Mouse (Mus musculus): Measurements from ENCODE around the gene Gosr2. TPM values are rescaled to one million over a fixed set of nuclear protein-coding genes. Genes with fewer than 3 reads are reported as not detected.

Gosr2 gene
- 10 to 100 TPM; 53.4 to 87.2 TPM for polyA plus RNA-seq (2012; fragmentation: generic; extraction: Trizol)

GRCm38 (mm10) chr11:103697565-103698176, at the start of gene Gosr2:
Gosr2 (minus strand) TSS chr11:103697898.

GRCm38 (mm10) chr11:103649301-103649982, 48.3 kb downstream of the Gosr2 start, which contains the start of gene Rprml:
Rprml (plus strand) TSS chr11:103649570.

GRCm38 (mm10) chr11:103638790-103639189, 58.9 kb downstream of the Gosr2 start, which contains the start of gene Lyzl6:
Lyzl6 (minus strand) TSS chr11:103638890.

Other genes with a start within 250 kb of the Gosr2 start
- gene Lrrc37a, start 193.3 kb downstream of the Gosr2 start, polyA plus RNA-seq (2012; fragmentation: generic; extraction: Trizol): not detected
- not detected for gene Gm884, start 76.8 kb downstream of the Gosr2 start, polyA plus RNA-seq (2012; fragmentation: generic; extraction: Trizol)
- gene Lyzl6, start 59.0 kb downstream of the Gosr2 start, polyA plus RNA-seq (2012; fragmentation: generic; extraction: Trizol): not detected
- gene Rprml, start 48.3 kb downstream of the Gosr2 start, polyA plus RNA-seq (2012; fragmentation: generic; extraction: Trizol): under 1 TPM; 0.04 to 0.06 TPM
- gene Wnt9b, start 51.9 kb upstream of the Gosr2 start, polyA plus RNA-seq (2012; fragmentation: generic; extraction: Trizol): not detected
- not detected for gene Wnt3, start 76.3 kb upstream of the Gosr2 start, polyA plus RNA-seq (2012; fragmentation: generic; extraction: Trizol)

Data from C3H10T1/2 (cell line).